Mouse (Mus musculus) hindbrain, embryonic 16.5 days (tissue): ENCODE results near the gene Gm20792. TPM values are rescaled to one million over a fixed set of nuclear protein-coding genes. Genes with fewer than 3 reads are reported as not detected.
"Not testable (repeated sequence)": the region's sequence is repeated elsewhere in the genome, so short reads cannot be mapped to it uniquely, and the experiment has no call there.

Source experiments
- ATAC-seq: fragments of 200-750 bp; cut with Nextera tagmentation; 2 replicates; pipeline ENCODE4 v1.8.0; 2017; ENCODE audit warnings: moderate TSS enrichment, moderate library complexity
- H3K27ac ChIP-seq: fragments of 300-500 bp; sonication (generic); 2 replicates; pipeline ENCODE4 v1.5.1; 2014; ENCODE audit warnings: low read depth, mild to moderate bottlenecking, control low read depth, low read length, moderate library complexity
- H3K27me3 ChIP-seq: fragments of 300-500 bp; sonication (generic); replicated peaks from 2 replicates; pipeline ENCODE4 v1.6.1; 2014; ENCODE audit warnings: low read length; ENCODE audit not compliant: control insufficient read depth, insufficient read depth
- H3K36me3 ChIP-seq: fragments of 300-500 bp; sonication (generic); 2 replicates; pipeline ENCODE4 v1.6.1; 2014; ENCODE audit warnings: mild to moderate bottlenecking, low read length, moderate library complexity, mixed read lengths; ENCODE audit not compliant: control insufficient read depth, insufficient read depth
- H3K4me1 ChIP-seq: fragments of 300-500 bp; sonication (generic); 2 replicates; pipeline ENCODE4 v1.6.1; 2014; ENCODE audit warnings: low read depth, low read length; ENCODE audit not compliant: control insufficient read depth, insufficient read depth
- H3K4me2 ChIP-seq: fragments of 300-500 bp; sonication (generic); 2 replicates; pipeline ENCODE4 v1.6.1; 2014; ENCODE audit warnings: mild to moderate bottlenecking, low read length, control low read depth, moderate library complexity
- H3K4me3 ChIP-seq: fragments of 300-500 bp; sonication (generic); 2 replicates; pipeline ENCODE4 v1.5.1; 2014; ENCODE audit warnings: mild to moderate bottlenecking, low read length, control low read depth, moderate library complexity
- H3K9ac ChIP-seq: fragments of 300-500 bp; sonication (generic); 2 replicates; pipeline ENCODE4 v1.6.1; 2014; ENCODE audit warnings: low read depth, mild to moderate bottlenecking, control low read depth, low read length, moderate library complexity
- H3K9me3 ChIP-seq: fragments of 300-500 bp; sonication (generic); 2 replicates; pipeline ENCODE4 v1.6.1; 2014; ENCODE audit warnings: mild to moderate bottlenecking, low read length, moderate library complexity; ENCODE audit not compliant: control insufficient read depth
- WGBS: fragments of 180-500 bp; shearing (Covaris S2); extraction: QIAGEN DNeasy Blood & Tissue Kit; methylation state at CpG from one replicate; pipeline ENCODE4 v1.1.7; 2014; 5-methylcytosine and 5-hydroxymethylcytosine counted together
- polyA plus RNA-seq: library from polyadenylated mRNA; unstranded; fragments of >200 nt; fragmentation: Nextera tagmentation; extraction: Ambion mirVana; gene quantifications from 2 replicates; pipeline ENCODE4 v1.2.1, GENCODE M21; 2015

Gm20792 gene
- polyA plus RNA-seq, result not detected in 2 replicates

GRCm38 (mm10) chrY:48311555-48311954 is at the start of gene Gm20792:
Gene Gm20792 (plus strand): TSS chrY:48311855.
- not testable (repeated sequence) for H3K9me3 ChIP-seq, H3K9ac ChIP-seq, H3K27me3 ChIP-seq, H3K4me2 ChIP-seq, H3K36me3 ChIP-seq, H3K4me3 ChIP-seq, H3K27ac ChIP-seq, H3K4me1 ChIP-seq, ATAC-seq
- WGBS, result no CpG with 5 or more reads among the region's 8 CpGs
